Mouse (Mus musculus) B cell, adult 2 months (primary cell): ENCODE results near the gene Gpatch4.

ENCODE experiments used
- DNase-seq, 2 experiments: peaks; one replicate each; pipeline ENCODE4 v3.0.0; 2022

The Gpatch4 gene

GRCm38 (mm10) chr3:88101736-88102135 is 58.8 kb downstream of the Gpatch4 start:
- DNase-seq = no peak

- DNase-seq = no peak
Measured at GRCm38 (mm10) chr3:88102196-88102595, 59.3 kb downstream of the Gpatch4 start.

GRCm38 (mm10) chr3:88102611-88103010 is 59.7 kb downstream of the Gpatch4 start:
- DNase-seq = no peak
